Mouse (Mus musculus) effector memory CD4-positive, alpha-beta T cell, adult 7 months (primary cell): ENCODE measurements around the gene Prr14. TPM values are rescaled to one million over a fixed set of nuclear protein-coding genes. Genes with fewer than 3 reads are reported as not detected.

Source experiments
- polyA plus RNA-seq: library from polyadenylated mRNA; unstranded; fragments of 100-300 nt; shearing (Covaris generic); gene quantifications from one replicate; pipeline ENCODE4 v1.2.1, GENCODE M21; 2017

Prr14 gene
- 138 TPM for polyA plus RNA-seq

DNA sequence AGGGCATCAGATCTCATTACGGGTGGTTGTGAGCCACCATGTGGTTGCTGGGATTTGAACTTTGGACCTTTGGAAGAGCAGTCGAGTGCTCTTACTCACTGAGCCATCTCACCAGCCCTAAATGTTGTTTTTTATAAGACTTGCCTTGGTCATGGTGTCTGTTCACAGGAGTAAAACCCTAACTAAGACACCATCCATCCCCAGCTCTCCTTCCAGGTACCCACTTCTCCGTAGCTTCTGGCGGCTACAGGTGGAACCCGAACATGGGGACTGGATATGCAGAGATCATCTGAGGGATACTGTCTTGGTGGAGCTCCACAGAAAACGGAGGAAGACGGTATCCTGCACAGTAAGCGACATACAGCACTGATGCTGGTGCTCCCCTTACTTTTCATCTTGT is at the start of gene Prr14:
TSS of gene Prr14 (plus strand) at position 301 of the 400 bp plus-strand sequence.

GRCm38 (mm10) chr7:127421388-127422191 is 37.8 kb upstream of the Prr14 start, which contains the start of gene Zfp688:
Zfp688 (minus strand) TSS chr7:127422068.

GRCm38 (mm10) chr7:127448521-127449300 is 10.7 kb upstream of the Prr14 start, which contains the start of gene Zfp689:
Zfp689 (minus strand) TSS chr7:127449158.

DNA sequence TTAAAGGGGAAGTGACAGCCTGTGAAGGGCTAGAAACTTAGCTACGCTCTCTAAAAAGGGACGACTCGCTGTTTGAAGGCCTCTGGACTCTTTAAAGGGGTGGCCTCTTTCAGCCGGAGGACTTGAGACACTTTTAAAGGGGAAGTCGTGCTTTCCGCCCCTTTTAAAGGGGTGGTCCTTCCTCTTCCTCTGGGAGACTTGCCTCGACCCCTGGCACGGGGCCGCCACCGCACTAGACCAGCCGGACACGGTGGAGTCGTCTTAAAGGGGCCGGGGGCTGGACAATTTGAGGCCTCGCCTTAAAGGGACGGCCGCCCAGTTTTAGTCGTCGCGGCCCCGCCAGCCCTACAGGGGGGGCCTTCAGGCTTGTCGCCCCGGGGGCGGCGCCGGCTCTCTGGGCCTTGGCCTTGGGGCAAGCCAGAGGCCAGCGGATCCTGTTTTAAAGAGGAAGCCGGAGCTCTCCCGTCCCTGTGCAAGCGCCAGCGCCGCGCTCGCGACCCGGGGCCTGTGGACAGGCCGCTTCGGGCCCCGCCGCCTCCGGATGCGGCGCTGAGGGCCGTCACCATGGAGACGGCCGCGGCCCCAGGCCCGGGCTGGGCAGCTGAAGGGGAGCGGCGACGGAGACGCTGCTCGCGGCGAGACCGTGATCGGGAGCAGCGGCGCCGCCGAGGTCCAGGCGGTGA is 19.4 kb downstream of the Prr14 start, which contains the start of gene Fbrs:
TSS of gene Fbrs (plus strand) at position 565 of the 683 bp plus-strand sequence.

DNA sequence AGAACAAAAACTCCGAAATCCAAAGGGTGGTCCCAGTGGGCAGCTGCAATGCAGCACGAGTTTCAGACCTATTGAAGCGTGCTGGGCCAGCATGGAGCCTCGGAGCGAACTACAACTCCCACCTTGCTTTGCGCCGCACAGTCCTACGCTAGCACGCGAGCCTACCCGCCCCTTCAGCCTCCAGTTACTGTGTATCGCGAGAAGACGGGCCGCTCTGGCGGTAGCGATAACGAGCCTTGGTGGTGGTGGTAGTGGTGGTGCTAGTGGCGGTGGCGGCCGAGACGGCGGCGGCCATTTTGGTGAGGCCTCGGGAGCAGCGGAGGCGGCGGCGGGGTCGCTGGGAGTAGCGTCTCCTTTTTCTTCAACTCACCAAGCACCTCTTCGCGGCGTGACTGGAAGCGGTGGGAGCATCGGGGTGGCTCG is 52.4 kb downstream of the Prr14 start, which contains the start of gene Srcap:
TSS of gene Srcap (plus strand) at position 176 of the 423 bp plus-strand sequence.

GRCm38 (mm10) chr7:127519284-127519683 is 59.9 kb downstream of the Prr14 start, which contains the start of gene Gm42715:
Gm42715 (plus strand) TSS chr7:127519584.

Other genes with a start within 250 kb of the Prr14 start
- gene Zfp553, start 226.6 kb upstream of the Prr14 start, polyA plus RNA-seq: 6.8 TPM
- 491 TPM for gene Sept1, start 226.5 kb upstream of the Prr14 start, polyA plus RNA-seq
- gene Zfp771, start 215.3 kb upstream of the Prr14 start, polyA plus RNA-seq: 5.0 TPM
- 18.2 TPM for gene Dctpp1, start 198.9 kb upstream of the Prr14 start, polyA plus RNA-seq
- gene Sephs2, start 185.6 kb upstream of the Prr14 start, polyA plus RNA-seq: 31.4 TPM
- 375 TPM for gene Itgal, start 163.4 kb upstream of the Prr14 start, polyA plus RNA-seq
- gene Zfp768, start 114.0 kb upstream of the Prr14 start, polyA plus RNA-seq: 0.27 TPM
- gene Zfp747, start 83.6 kb upstream of the Prr14 start, polyA plus RNA-seq: 21.0 TPM
- gene 9130019O22Rik, start 72.4 kb upstream of the Prr14 start, polyA plus RNA-seq: 7.3 TPM
- gene E430018J23Rik, start 66.0 kb upstream of the Prr14 start, polyA plus RNA-seq: 4.4 TPM
- gene Zfp764, start 52.8 kb upstream of the Prr14 start, polyA plus RNA-seq: 13.3 TPM
- 24.7 TPM for gene Zfp688, start 37.5 kb upstream of the Prr14 start, polyA plus RNA-seq
- 7.4 TPM for gene Zfp689, start 10.5 kb upstream of the Prr14 start, polyA plus RNA-seq
- 11.9 TPM for gene Fbrs, start 19.6 kb downstream of the Prr14 start, polyA plus RNA-seq
- gene Srcap, start 52.4 kb downstream of the Prr14 start, polyA plus RNA-seq: 78.0 TPM
- gene Gm42715, start 60.0 kb downstream of the Prr14 start, polyA plus RNA-seq: 6.4 TPM
- gene Tmem265, start 101.8 kb downstream of the Prr14 start, polyA plus RNA-seq: 3.5 TPM
- 76.0 TPM for gene Phkg2, start 113.7 kb downstream of the Prr14 start, polyA plus RNA-seq
- not detected for gene Ccdc189, start 129.0 kb downstream of the Prr14 start, polyA plus RNA-seq
- gene Rnf40, start 129.2 kb downstream of the Prr14 start, polyA plus RNA-seq: 105 TPM
- gene Zfp629, start 156.2 kb downstream of the Prr14 start, polyA plus RNA-seq: 0.30 TPM
- 49.0 TPM for gene Bcl7c, start 249.3 kb downstream of the Prr14 start, polyA plus RNA-seq